Mouse (Mus musculus) hindbrain, postnatal 0 days (tissue): ENCODE measurements at regions not wholly inside any gene's neighbourhood (a gene's known extent, or its start where the extent isn't known, plus 50 kb on each side); places are given as distances from the start of the nearest gene placed in this dataset.
A peak's percentile ranks its signal among the peaks of the same experiment; 100 is the strongest.

Source experiments
- ATAC-seq: fragments of 200-750 bp; cut with Nextera tagmentation; 2 replicates; pipeline ENCODE4 v1.8.0; 2017; ENCODE audit warnings: mild to moderate bottlenecking, moderate TSS enrichment, moderate library complexity
- DNase-seq: peaks from one replicate; pipeline ENCODE4 v3.0.0-alpha.2; 2015; ENCODE audit warnings: low spot score
- H3K27ac ChIP-seq: fragments of 300-500 bp; sonication (generic); 2 replicates; pipeline ENCODE4 v1.5.1; 2014; ENCODE audit warnings: mild to moderate bottlenecking
- H3K27me3 ChIP-seq: fragments of 300-500 bp; sonication (generic); 2 replicates; pipeline ENCODE4 v1.6.1; 2014; ENCODE audit warnings: low read length, mixed read lengths; ENCODE audit not compliant: insufficient read depth
- H3K36me3 ChIP-seq: fragments of 300-500 bp; sonication (generic); 2 replicates; pipeline ENCODE4 v1.6.1; 2014; ENCODE audit warnings: low read length, mixed read lengths; ENCODE audit not compliant: insufficient read depth
- H3K4me1 ChIP-seq: fragments of 300-500 bp; sonication (generic); 2 replicates; pipeline ENCODE4 v1.6.1; 2014; ENCODE audit warnings: antibody characterized with exemption, low read length, mixed read lengths; ENCODE audit not compliant: insufficient read depth
- H3K4me2 ChIP-seq: fragments of 300-500 bp; sonication (generic); 2 replicates; pipeline ENCODE4 v1.6.1; 2014; ENCODE audit warnings: low read depth, mild to moderate bottlenecking, low read length, moderate library complexity, mixed read lengths
- H3K4me3 ChIP-seq: fragments of 300-500 bp; sonication (generic); 2 replicates; pipeline ENCODE4 v1.5.1; 2014; ENCODE audit warnings: low read length
- H3K9ac ChIP-seq: fragments of 300-500 bp; sonication (generic); replicated peaks from 2 replicates; pipeline ENCODE4 v1.6.1; 2014; ENCODE audit warnings: mild to moderate bottlenecking, low read length, moderate library complexity, mixed read lengths
- H3K9me3 ChIP-seq: fragments of 300-500 bp; sonication (generic); 2 replicates; pipeline ENCODE4 v1.6.1; 2016; ENCODE audit warnings: low read length, mixed read lengths
- CTCF ChIP-seq: IDR thresholded peaks from 2 replicates; pipeline ENCODE4 v1.5.1; 2016; ENCODE audit warnings: antibody characterized with exemption, control low read depth, low read depth
- WGBS: fragments of 180-500 bp; shearing (Covaris S2); extraction: QIAGEN DNeasy Blood & Tissue Kit; methylation state at CpG from one replicate; pipeline ENCODE4 v1.1.7; 2014; 5-methylcytosine and 5-hydroxymethylcytosine counted together

GRCm38 (mm10) chr6:31212080-31212479, 186.5 kb upstream of the Mkln1 start:
- H3K9ac ChIP-seq = no peak overlapping the region
- H3K4me1 ChIP-seq = peaks cover 2% of the 10 kb centered on the region; the same call in 1 of the 2 replicates
- TF ChIP-seq CTCF = no peak
- no peaks in the 10 kb centered on the region for H3K27me3 ChIP-seq
- no peak for DNase-seq
- no peak overlapping the region for H3K27ac ChIP-seq
- no peak overlapping the region for H3K4me3 ChIP-seq
- WGBS = 76% methylated on average over 7 of the region's 7 CpGs
- no peak overlapping the region for H3K4me2 ChIP-seq
- no peak for ATAC-seq
- H3K9me3 ChIP-seq = no peaks in the 10 kb centered on the region
- H3K36me3 ChIP-seq = no peaks in the 10 kb centered on the region

- Histone ChIP-seq H3K9me3 (no peaks in the 10 kb centered on the region), H3K4me3 (no peak overlapping the region), H3K36me3 (no peaks in the 10 kb centered on the region), H3K27ac (no peak overlapping the region), H3K4me1 (peaks cover 4% of the 10 kb centered on the region; the same call in 1 of the 2 replicates), H3K9ac (no peak overlapping the region), H3K4me2 (no peak overlapping the region), H3K27me3 (no peaks in the 10 kb centered on the region)
- no peak for TF ChIP-seq CTCF
- WGBS = 79% methylated on average over 13 of the region's 13 CpGs
- no peak for ATAC-seq
- DNase-seq = no peak
Observed at GRCm38 (mm10) chr6:31212694-31213093, 185.8 kb upstream of the Mkln1 start.

DNA sequence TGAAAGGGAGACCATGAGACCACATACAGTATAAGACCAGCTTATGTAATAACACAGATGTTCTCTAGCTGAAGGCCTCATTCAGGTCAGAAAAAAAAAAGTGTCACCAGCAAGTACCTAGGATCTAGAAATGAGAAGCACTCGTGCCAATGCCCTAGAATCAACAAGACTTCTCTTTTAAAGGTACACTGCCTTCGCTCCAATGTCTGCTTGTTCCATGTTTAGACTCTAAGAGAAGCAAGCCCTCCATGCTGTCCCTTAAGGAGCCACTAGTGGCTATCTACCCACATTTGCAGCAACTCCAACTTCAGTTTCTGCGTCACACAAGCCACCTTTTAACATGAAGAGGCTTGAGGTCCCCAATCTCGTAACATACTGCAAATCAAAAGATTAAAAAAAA, 185.4 kb upstream of the Mkln1 start:
- Histone ChIP-seq H3K4me3 (no peak overlapping the region), H3K9me3 (no peaks in the 10 kb centered on the region), H3K36me3 (no peaks in the 10 kb centered on the region), H3K4me1 (peaks cover 4% of the 10 kb centered on the region; the same call in 1 of the 2 replicates), H3K4me2 (no peak overlapping the region), H3K27ac (no peak overlapping the region), H3K9ac (no peak overlapping the region), H3K27me3 (no peaks in the 10 kb centered on the region)
- WGBS = 80% methylated on average over 4 of the region's 4 CpGs
- no peak for ATAC-seq
- DNase-seq = no peak
- TF ChIP-seq CTCF = no peak

DNA sequence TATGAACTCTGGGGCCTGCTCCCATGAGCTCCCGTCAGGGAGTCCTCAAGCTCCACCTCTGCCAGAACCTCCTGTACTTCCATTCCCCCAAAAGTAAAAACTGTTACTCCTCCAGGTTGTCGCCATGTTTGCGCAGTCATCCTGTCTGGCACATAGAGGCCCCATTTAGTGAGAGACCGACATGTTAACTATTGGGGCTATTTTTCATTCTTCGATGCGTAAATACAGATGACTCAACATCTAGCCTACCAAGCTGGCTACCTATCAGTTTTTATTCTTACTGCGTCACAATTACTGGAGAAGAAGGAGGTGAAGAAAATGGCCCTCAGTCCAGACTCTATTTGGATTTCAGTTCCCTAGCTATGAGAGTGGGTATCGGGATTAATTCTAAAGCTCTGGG, 182.9 kb upstream of the Mkln1 start:
- Histone ChIP-seq H3K36me3 (no peaks in the 10 kb centered on the region), H3K27ac (0 out of 2 replicates have a peak overlapping the region, but pooled peaks have one; percentile 13), H3K4me3 (peak overlapping the region; percentile 77), H3K9me3 (no peaks in the 10 kb centered on the region), H3K4me1 (peaks cover 6% of the 10 kb centered on the region; the same call in 1 of the 2 replicates), H3K9ac (peak overlapping the region; percentile 59; the same call in 1 of the 2 replicates), H3K4me2 (peak overlapping the region; percentile 99), H3K27me3 (peaks cover 6% of the 10 kb centered on the region; the same call in 1 of the 2 replicates)
- DNase-seq (no peak), ATAC-seq (no peak)
- TF ChIP-seq CTCF = no peak
- 71% methylated on average over 8 of the region's 8 CpGs for WGBS

- H3K4me3 ChIP-seq = peak overlapping the region; percentile 77
- H3K27me3 ChIP-seq = peaks cover 10% of the 10 kb centered on the region; the same call in 1 of the 2 replicates
- WGBS = under 1% methylated on average over 94 of the region's 100 CpGs
- no peaks in the 10 kb centered on the region for H3K36me3 ChIP-seq
- TF ChIP-seq CTCF = no peak
- H3K9me3 ChIP-seq = no peaks in the 10 kb centered on the region
- H3K4me1 ChIP-seq = peaks cover 10% of the 10 kb centered on the region; the same call in 1 of the 2 replicates
- H3K27ac ChIP-seq = peak overlapping the region; percentile 54; the same call in 1 of the 2 replicates
- peak overlapping the region; percentile 59 for H3K9ac ChIP-seq
- ATAC-seq = peak; percentile 85
- peak; percentile 80 for DNase-seq
- H3K4me2 ChIP-seq = peak overlapping the region; percentile 99
Observed at GRCm38 (mm10) chr6:31216206-31217059, 182.1 kb upstream of the Mkln1 start.

- peak; percentile 17 for DNase-seq
- peaks cover 10% of the 10 kb centered on the region; the same call in 1 of the 2 replicates for H3K4me1 ChIP-seq
- H3K27me3 ChIP-seq = peaks cover 10% of the 10 kb centered on the region; the same call in 1 of the 2 replicates
- peak overlapping the region; percentile 54; the same call in 1 of the 2 replicates for H3K27ac ChIP-seq
- H3K9me3 ChIP-seq = no peaks in the 10 kb centered on the region
- H3K9ac ChIP-seq = peak overlapping the region; percentile 59
- WGBS = 0% methylated on average over 20 of the region's 20 CpGs
- no peaks in the 10 kb centered on the region for H3K36me3 ChIP-seq
- peak overlapping the region; percentile 99 for H3K4me2 ChIP-seq
- peak; percentile 44 for ATAC-seq
- peak overlapping the region; percentile 77 for H3K4me3 ChIP-seq
- TF ChIP-seq CTCF = no peak
Observed at GRCm38 (mm10) chr6:31217060-31217541, 181.4 kb upstream of the Mkln1 start.
